Mouse (Mus musculus) lung, embryonic 15.5 days (tissue): ENCODE data around the gene Fam129b. TPM values are rescaled to one million over a fixed set of nuclear protein-coding genes. Genes with fewer than 3 reads are reported as not detected.

Source experiments
- ATAC-seq: fragments of 200-750 bp; cut with Nextera tagmentation; 2 replicates; pipeline ENCODE4 v1.8.0; 2017; ENCODE audit warnings: moderate number of reproducible peaks, borderline replicate concordance; ENCODE audit not compliant: low FRiP score, low TSS enrichment; ENCODE audit errors: extremely low read depth
- H3K27ac ChIP-seq: fragments of 300-500 bp; sonication (generic); 2 replicates; pipeline ENCODE4 v1.5.1; 2015; ENCODE audit warnings: moderate library complexity, mild to moderate bottlenecking, inconsistent platforms
- H3K27me3 ChIP-seq: fragments of 300-500 bp; sonication (generic); 2 replicates; pipeline ENCODE4 v1.6.1; 2015; ENCODE audit warnings: inconsistent platforms
- H3K36me3 ChIP-seq: fragments of 300-500 bp; sonication (generic); 2 replicates; pipeline ENCODE4 v1.6.1; 2015; ENCODE audit warnings: inconsistent platforms
- H3K4me1 ChIP-seq: fragments of 300-500 bp; sonication (generic); 2 replicates; pipeline ENCODE4 v1.6.1; 2015; ENCODE audit warnings: inconsistent platforms
- H3K4me2 ChIP-seq: fragments of 300-500 bp; sonication (generic); 2 replicates; pipeline ENCODE4 v1.6.1; 2015; ENCODE audit warnings: inconsistent platforms, mild to moderate bottlenecking, moderate library complexity
- H3K4me3 ChIP-seq: fragments of 300-500 bp; sonication (generic); 2 replicates; pipeline ENCODE4 v1.5.1; 2015; ENCODE audit warnings: mild to moderate bottlenecking, inconsistent platforms
- H3K9ac ChIP-seq: fragments of 300-500 bp; sonication (generic); 2 replicates; pipeline ENCODE4 v1.6.1; 2015; ENCODE audit warnings: inconsistent platforms
- H3K9me3 ChIP-seq: fragments of 300-500 bp; sonication (generic); 2 replicates; pipeline ENCODE4 v1.6.1; 2016; ENCODE audit warnings: inconsistent platforms
- WGBS: fragments of 180-500 bp; shearing (Covaris S2); methylation state at CpG from one replicate; pipeline ENCODE4 v1.1.7; 2015; 5-methylcytosine and 5-hydroxymethylcytosine counted together
- polyA plus RNA-seq: library from polyadenylated mRNA; unstranded; fragments of >200 nt; fragmentation: Nextera tagmentation; extraction: Ambion mirVana; gene quantifications from 2 replicates; pipeline ENCODE4 v1.2.1, GENCODE M21; 2015

Gene Fam129b
- polyA plus RNA-seq, 1 experiment from 2014 or later: 117 TPM

DNA sequence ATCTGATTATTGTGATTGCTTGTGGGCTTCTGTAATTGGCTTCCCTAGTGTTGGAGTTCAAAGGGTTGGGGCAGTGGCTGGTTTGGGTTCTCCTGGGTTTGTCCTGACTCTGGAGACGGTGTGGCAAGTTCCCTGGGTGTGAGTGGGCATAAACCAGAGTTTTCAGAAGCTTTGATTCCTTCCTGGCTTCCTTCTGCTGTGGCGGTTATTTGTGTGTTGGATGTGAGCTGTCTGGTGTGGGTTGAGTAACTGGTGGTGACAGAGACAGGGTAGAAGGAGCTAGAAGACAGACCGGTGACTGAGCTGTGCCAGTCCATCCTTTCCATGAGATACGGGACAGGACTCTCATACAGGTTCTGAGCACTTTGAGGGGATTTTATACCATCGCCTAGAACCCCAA lies 3.7 kb downstream of the Fam129b start:
- ATAC-seq: no peak
- Histone ChIP-seq H3K4me3 (peak overlapping the region; percentile 83), H3K9ac (peak overlapping the region; percentile 40; the same call in 1 of the 2 replicates), H3K4me2 (peak overlapping the region; percentile 75), H3K27me3 (no peaks in the 10 kb centered on the region), H3K9me3 (no peaks in the 10 kb centered on the region), H3K27ac (peak overlapping the region; percentile 93), H3K4me1 (peaks cover 81% of the 10 kb centered on the region), H3K36me3 (no peaks in the 10 kb centered on the region)
- 68% methylated on average over 5 of the region's 5 CpGs for WGBS

DNA sequence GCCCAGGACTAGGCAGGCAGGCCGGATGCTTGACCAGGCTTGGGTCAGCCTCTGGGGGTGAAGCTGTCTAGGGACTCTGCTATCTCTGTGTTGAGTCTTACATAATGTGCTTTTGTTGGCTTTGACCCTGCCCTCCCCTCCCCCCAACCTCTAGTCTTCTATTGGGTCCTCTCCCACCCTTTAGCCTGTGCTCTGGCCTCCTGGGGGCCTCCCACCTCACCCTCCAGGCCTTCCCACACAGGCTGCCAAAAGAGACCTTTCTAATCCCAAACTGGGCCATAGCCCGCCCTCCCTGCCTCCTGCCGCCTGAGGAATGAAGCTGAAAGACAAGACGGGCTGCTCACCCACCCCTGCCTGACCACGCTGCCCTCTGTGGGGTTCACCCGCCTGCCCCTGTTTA lies 5.1 kb downstream of the Fam129b start:
- no peak for ATAC-seq
- no peaks in the 10 kb centered on the region for H3K27me3 ChIP-seq
- H3K4me3 ChIP-seq: no peak overlapping the region
- H3K36me3 ChIP-seq: no peaks in the 10 kb centered on the region
- H3K4me2 ChIP-seq: peak overlapping the region; percentile 75; the same call in 1 of the 2 replicates
- H3K4me1 ChIP-seq: peaks cover 83% of the 10 kb centered on the region
- H3K9ac ChIP-seq: peak overlapping the region; percentile 23
- no peaks in the 10 kb centered on the region for H3K9me3 ChIP-seq
- WGBS: 29% methylated on average over 6 of the region's 6 CpGs
- H3K27ac ChIP-seq: peak overlapping the region; percentile 93

DNA sequence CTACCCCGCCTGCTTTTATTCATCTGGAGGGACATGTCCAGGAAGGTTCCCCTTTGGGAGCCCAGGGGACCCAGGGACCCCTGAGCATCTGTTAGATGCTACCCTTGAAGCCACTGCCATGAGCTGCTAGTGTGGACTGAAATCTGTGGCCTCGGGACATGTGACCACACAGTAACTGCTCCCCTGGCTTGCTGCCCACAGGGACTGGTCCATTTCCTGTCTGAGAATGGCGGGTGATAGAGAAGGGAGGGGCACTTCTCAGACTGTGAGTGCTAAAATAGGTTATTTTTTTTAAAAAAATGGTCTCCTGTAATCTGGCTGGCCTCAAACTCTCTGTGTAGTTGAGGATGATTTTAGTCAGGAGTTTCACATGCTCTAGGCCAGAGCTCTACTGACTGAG lies 5.8 kb downstream of the Fam129b start:
- peak overlapping the region; percentile 93 for H3K27ac ChIP-seq
- 0 out of 2 replicates have a peak overlapping the region, but pooled peaks have one; percentile 18 for H3K9ac ChIP-seq
- 9% methylated on average over 3 of the region's 3 CpGs for WGBS
- peak overlapping the region; percentile 75 for H3K4me2 ChIP-seq
- H3K4me3 ChIP-seq: no peak overlapping the region
- H3K27me3 ChIP-seq: no peaks in the 10 kb centered on the region
- H3K36me3 ChIP-seq: no peaks in the 10 kb centered on the region
- H3K9me3 ChIP-seq: no peaks in the 10 kb centered on the region
- peaks cover 87% of the 10 kb centered on the region for H3K4me1 ChIP-seq
- ATAC-seq: peak; percentile 55

DNA sequence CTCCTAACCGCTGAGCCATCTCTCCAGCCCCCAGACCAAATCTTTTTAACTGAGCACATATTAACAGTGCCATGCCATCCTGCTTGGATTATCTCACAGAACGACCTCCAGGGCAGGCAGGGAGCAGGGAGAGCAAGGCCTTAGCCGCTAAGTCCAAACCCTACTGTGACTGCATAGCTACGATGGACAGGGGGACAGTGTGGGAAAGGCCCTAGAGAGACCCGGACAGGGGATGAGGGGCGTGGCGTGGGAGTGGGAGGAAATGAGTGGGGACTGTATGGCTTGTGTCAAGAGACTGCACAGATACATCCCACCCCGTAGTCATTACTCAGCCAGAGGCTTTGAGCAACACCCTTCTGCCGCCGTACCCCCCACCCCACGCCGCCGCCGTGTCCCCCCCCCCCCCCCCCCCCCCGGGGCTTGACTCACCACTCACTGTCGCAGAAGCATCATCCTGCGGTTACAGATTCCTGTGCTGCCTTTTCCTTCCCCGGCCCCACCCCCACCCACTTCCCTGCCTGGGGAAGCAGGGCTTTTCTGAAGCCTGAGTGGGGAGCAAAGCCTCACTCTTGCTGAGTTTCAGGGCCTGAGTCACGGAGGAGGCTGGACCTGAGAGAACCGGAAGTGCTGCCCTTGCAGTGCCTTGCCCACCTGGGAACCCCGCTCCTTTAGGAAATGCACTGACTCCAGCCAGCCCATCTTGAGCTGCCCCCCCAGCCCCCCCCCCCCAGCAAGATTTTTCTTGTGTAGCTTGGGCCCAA lies 6.5 kb downstream of the Fam129b start:
- peaks cover 89% of the 10 kb centered on the region for H3K4me1 ChIP-seq
- peak; percentile 10; the same call in 1 of the 2 replicates for ATAC-seq
- peak overlapping the region; percentile 30 for H3K4me2 ChIP-seq
- no peaks in the 10 kb centered on the region for H3K36me3 ChIP-seq
- peak overlapping the region; percentile 2; the same call in 1 of the 2 replicates for H3K4me3 ChIP-seq
- no peak overlapping the region for H3K9ac ChIP-seq
- H3K27ac ChIP-seq: peak overlapping the region; percentile 93
- 12% methylated on average over 13 of the region's 21 CpGs for WGBS
- no peaks in the 10 kb centered on the region for H3K27me3 ChIP-seq
- no peaks in the 10 kb centered on the region for H3K9me3 ChIP-seq

DNA sequence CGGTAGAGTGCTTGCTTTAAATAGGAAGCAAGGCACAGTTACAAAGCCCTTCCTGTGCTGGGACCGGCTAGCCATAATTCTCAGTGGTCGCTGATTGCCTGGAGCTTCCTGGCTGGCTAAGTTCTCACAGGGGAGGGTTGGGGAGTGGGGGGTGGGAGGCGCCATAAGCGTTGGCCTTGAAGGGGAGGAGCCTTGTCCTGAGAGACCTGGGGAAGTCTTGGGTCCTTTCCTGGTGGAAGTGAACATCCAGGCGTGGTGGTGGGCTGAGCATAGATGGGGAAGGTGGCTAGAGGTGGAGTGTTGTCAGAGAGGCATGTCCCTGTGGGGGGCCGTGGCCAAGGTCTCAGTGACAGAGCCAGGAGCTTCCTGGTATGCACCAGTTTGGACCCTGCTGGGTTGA lies 8.8 kb downstream of the Fam129b start:
- H3K27ac ChIP-seq: peak overlapping the region; percentile 93
- peaks cover 88% of the 10 kb centered on the region for H3K4me1 ChIP-seq
- H3K4me3 ChIP-seq: no peak overlapping the region
- 0 out of 2 replicates have a peak overlapping the region, but pooled peaks have one; percentile 8 for H3K9ac ChIP-seq
- no peak for ATAC-seq
- H3K4me2 ChIP-seq: peak overlapping the region; percentile 17; the same call in 1 of the 2 replicates
- 13% methylated on average over 7 of the region's 7 CpGs for WGBS
- H3K27me3 ChIP-seq: no peaks in the 10 kb centered on the region
- H3K9me3 ChIP-seq: no peaks in the 10 kb centered on the region
- H3K36me3 ChIP-seq: no peaks in the 10 kb centered on the region

DNA sequence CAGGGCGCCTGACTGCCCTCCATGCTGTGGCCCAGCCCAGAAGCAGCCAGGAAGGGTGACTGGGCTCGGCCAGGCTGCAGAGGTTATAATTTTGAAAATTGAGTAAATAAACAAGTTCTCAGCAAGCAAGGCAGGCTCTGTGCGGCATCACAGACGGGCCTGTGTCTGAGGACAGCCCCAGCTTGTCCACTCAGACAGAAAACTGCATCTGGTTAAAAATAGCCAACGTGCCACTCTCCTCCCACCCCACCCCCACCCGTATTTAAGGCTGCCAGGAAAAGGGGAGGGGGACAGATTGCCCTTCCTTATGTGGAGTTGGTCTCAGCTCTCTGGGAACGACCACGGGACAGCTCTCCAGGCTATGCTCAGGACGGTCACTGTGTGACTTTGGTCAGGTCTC lies 12.1 kb downstream of the Fam129b start:
- H3K27ac ChIP-seq: peak overlapping the region; percentile 90
- WGBS: 5% methylated on average over 9 of the region's 9 CpGs
- peaks cover 82% of the 10 kb centered on the region for H3K4me1 ChIP-seq
- H3K27me3 ChIP-seq: no peaks in the 10 kb centered on the region
- peak overlapping the region; percentile 25; the same call in 1 of the 2 replicates for H3K4me2 ChIP-seq
- H3K36me3 ChIP-seq: peaks cover under 1% of the 10 kb centered on the region; the same call in 1 of the 2 replicates
- no peaks in the 10 kb centered on the region for H3K9me3 ChIP-seq
- ATAC-seq: peak; percentile 40; the same call in 1 of the 2 replicates
- peak overlapping the region; percentile 33; the same call in 1 of the 2 replicates for H3K9ac ChIP-seq
- no peak overlapping the region for H3K4me3 ChIP-seq

DNA sequence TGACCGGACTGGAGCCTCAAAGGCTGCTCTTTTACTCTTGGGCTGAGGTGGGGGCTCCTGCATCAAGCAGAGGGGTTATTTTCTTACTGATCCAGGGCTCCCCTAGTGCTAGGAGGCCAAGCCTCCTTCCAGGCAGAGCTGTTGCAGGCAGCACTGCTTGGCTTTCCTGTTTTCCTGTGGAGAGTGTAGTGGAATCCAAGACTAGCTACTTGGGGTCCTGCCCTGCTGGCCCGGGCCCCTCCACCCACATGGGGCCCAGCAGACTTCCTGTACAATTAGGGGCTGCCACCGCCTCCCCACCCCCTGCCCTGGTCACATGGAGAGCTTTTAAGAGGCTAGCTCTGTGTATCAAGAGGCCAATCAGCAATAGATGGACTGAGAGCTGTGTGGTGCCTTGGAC lies 12.6 kb downstream of the Fam129b start:
- H3K9me3 ChIP-seq: no peaks in the 10 kb centered on the region
- H3K27me3 ChIP-seq: no peaks in the 10 kb centered on the region
- peak overlapping the region; percentile 33; the same call in 1 of the 2 replicates for H3K9ac ChIP-seq
- peaks cover 5% of the 10 kb centered on the region; the same call in 1 of the 2 replicates for H3K36me3 ChIP-seq
- 22% methylated on average over 3 of the region's 3 CpGs for WGBS
- H3K27ac ChIP-seq: peak overlapping the region; percentile 90
- H3K4me1 ChIP-seq: peaks cover 77% of the 10 kb centered on the region
- H3K4me2 ChIP-seq: peak overlapping the region; percentile 25; the same call in 1 of the 2 replicates
- H3K4me3 ChIP-seq: no peak overlapping the region
- ATAC-seq: peak; percentile 33

DNA sequence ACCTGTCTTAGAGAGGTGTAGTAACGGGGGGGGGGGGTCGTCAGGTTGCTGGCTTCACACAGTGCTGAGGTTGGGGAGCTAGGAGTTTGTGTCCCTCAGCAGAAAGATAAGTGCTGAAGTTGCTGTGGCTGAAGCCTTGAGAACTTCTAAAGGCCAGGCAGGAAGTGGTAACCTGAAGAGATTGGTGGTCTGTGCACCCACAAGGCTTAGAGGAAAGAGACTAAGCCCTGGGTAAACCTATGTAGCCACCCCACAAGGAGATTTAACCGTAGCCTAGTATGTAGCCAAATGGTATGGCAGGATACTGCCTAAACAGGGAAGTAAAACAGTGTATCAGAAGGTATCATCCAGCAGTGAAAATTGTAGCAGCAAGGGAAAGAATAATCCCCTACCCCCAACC lies 14.4 kb downstream of the Fam129b start:
- Histone ChIP-seq H3K9ac (no peak overlapping the region), H3K4me2 (no peak overlapping the region), H3K36me3 (peaks cover 9% of the 10 kb centered on the region; the same call in 1 of the 2 replicates), H3K27ac (peak overlapping the region; percentile 25), H3K27me3 (no peaks in the 10 kb centered on the region), H3K4me1 (peaks cover 75% of the 10 kb centered on the region), H3K9me3 (no peaks in the 10 kb centered on the region), H3K4me3 (no peak overlapping the region)
- ATAC-seq: no peak
- 57% methylated on average over 3 of the region's 3 CpGs for WGBS

DNA sequence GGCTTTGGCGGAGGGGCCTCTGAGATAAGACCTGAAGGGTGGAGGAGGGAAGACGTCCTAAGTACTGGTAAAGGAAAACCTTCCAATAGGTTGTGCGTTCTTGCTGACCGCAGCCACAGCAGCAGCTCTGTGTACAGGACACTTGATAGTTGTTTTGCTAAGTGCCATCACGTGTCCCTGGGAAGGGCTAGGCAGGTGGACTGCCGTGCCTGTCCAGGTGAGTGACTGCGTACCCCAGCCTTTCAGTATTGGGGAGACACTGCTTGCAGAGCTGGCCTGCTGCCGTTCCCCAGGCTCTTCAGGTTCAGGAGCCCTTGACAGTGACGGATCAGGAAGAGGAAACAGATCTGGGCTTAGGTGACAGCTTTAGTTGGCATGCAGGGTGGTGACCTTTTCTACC lies 15.4 kb downstream of the Fam129b start:
- Histone ChIP-seq H3K9ac (no peak overlapping the region), H3K27ac (peak overlapping the region; percentile 25), H3K4me3 (no peak overlapping the region), H3K27me3 (no peaks in the 10 kb centered on the region), H3K9me3 (no peaks in the 10 kb centered on the region), H3K4me2 (no peak overlapping the region), H3K4me1 (peaks cover 82% of the 10 kb centered on the region), H3K36me3 (peaks cover 9% of the 10 kb centered on the region; the same call in 1 of the 2 replicates)
- WGBS: 35% methylated on average over 9 of the region's 9 CpGs
- no peak for ATAC-seq

DNA sequence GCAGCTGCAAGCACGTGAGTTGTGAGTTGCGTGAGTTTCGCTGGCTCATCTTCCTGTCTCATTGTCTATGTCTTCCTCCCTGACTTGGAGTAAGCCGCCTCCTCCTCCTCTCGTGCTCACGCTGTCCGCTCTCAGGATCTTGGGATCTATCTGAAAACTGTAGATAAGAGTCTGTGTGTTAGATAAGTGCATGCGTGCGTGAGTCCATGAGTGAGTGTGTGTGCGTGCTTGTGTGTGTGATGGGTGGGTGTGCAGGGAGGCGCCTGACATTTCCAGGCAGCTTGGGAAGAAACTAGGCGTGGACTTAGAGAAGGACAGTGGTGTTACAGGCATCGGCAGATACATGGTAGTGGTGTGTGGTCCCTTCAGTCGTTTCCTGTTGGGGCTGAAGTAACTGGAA lies 16.6 kb downstream of the Fam129b start:
- no peak overlapping the region for H3K4me2 ChIP-seq
- H3K36me3 ChIP-seq: peaks cover 9% of the 10 kb centered on the region; the same call in 1 of the 2 replicates
- no peaks in the 10 kb centered on the region for H3K27me3 ChIP-seq
- no peaks in the 10 kb centered on the region for H3K9me3 ChIP-seq
- WGBS: 65% methylated on average over 14 of the region's 14 CpGs
- no peak for ATAC-seq
- H3K4me1 ChIP-seq: peaks cover 87% of the 10 kb centered on the region
- no peak overlapping the region for H3K9ac ChIP-seq
- H3K27ac ChIP-seq: no peak overlapping the region
- H3K4me3 ChIP-seq: no peak overlapping the region

DNA sequence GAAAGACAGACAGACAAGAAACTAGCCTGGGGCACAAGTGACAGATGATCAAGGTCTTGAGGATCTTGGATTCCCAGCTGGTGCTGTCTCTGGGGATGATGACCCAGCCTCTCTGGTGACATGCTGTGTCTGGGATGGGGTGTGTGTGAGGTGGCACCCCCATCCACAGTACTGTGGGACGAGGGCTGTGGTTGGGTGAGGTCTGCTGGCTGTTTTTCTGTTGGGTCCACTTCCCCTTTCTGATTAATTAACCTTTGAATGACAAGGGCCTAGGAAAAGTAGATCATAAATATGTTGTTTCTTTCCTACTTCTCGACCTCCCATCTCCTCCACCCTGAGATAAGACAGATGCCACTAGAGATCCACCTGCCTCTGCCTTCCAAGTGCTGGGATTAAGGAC lies 18.2 kb downstream of the Fam129b start:
- Histone ChIP-seq H3K4me2 (no peak overlapping the region), H3K27me3 (no peaks in the 10 kb centered on the region), H3K36me3 (peaks cover 9% of the 10 kb centered on the region; the same call in 1 of the 2 replicates), H3K9me3 (no peaks in the 10 kb centered on the region), H3K4me1 (peaks cover 88% of the 10 kb centered on the region), H3K9ac (no peak overlapping the region), H3K27ac (no peak overlapping the region), H3K4me3 (no peak overlapping the region)
- ATAC-seq: no peak
- 53% methylated on average over 2 of the region's 2 CpGs for WGBS

DNA sequence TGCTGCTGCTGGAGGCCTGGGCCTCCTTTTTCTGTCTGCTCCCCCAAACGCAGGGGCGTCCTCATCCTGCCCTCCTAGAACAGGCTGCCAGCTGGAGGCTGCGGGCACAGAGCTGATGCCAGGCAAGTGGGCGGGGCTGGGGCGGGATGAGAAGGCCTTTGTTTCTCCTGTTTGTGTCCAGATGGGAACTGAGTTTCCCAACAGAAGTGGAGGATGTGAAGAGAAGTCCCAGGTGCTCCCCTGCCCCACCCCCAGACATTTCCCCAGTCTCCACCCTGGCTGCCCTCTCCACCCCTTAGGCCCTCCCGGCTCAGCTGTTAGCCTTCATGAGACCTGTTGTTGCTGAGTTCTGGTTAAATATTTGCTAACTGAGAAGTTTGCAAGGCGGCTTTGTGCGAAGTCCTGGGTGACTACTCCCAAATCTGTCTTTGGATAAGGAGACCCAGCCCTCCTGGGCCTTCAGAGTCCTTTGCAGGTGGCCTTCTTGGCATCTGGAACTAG lies 19.7 kb downstream of the Fam129b start:
- H3K4me1 ChIP-seq: peaks cover 84% of the 10 kb centered on the region
- peak overlapping the region; percentile 31 for H3K4me2 ChIP-seq
- no peak overlapping the region; the same call in 1 of the 2 replicates for H3K4me3 ChIP-seq
- H3K27me3 ChIP-seq: no peaks in the 10 kb centered on the region
- H3K9ac ChIP-seq: no peak overlapping the region
- peaks cover 11% of the 10 kb centered on the region; the same call in 1 of the 2 replicates for H3K36me3 ChIP-seq
- no peaks in the 10 kb centered on the region for H3K9me3 ChIP-seq
- WGBS: 40% methylated on average over 8 of the region's 8 CpGs
- H3K27ac ChIP-seq: peak overlapping the region; percentile 76
- peak; percentile 35; the same call in 1 of the 2 replicates for ATAC-seq
